Mouse (Mus musculus): ENCODE results near the gene Atf1.

GRCm38 (mm10) chr15:100180221-100180620 is 47.4 kb upstream of the Atf1 start:
- TF ChIP-seq CTCF (IDR thresholded peaks at IDR 0.05; ENCODE audit: low read depth, low read length) (no peak), POLR2A (IDR thresholded peaks at IDR 0.05; ENCODE audit: extremely low read depth, insufficient read depth, low read length) (no peak)

All from liver, adult 2 months (tissue).